Mouse (Mus musculus) kidney, adult 2 months (tissue): Measurements from ENCODE around the gene Galnt13. TPM values are rescaled to one million over a fixed set of nuclear protein-coding genes. Genes with fewer than 3 reads are reported as not detected.
"Not testable (repeated sequence)": the region's sequence is repeated elsewhere in the genome, so short reads cannot be mapped to it uniquely, and the experiment has no call there.

ENCODE experiments used
- DNase-seq: peaks from one replicate; pipeline ENCODE4 v3.0.0; 2021
- H3K27ac ChIP-seq: fragments of 200-500 bp; 2 replicates; pipeline ENCODE4 v1.5.1; 2012; ENCODE audit warnings: low read depth, low read length, control low read depth, inconsistent platforms; ENCODE audit not compliant: insufficient read depth
- H3K27me3 ChIP-seq: fragments of 200-500 bp; replicated peaks from 2 replicates; pipeline ENCODE4 v1.6.1; 2012; ENCODE audit warnings: mild to moderate bottlenecking, moderate library complexity, low read length, inconsistent platforms; ENCODE audit not compliant: control insufficient read depth, insufficient read depth
- H3K36me3 ChIP-seq: fragments of 200-500 bp; 2 replicates; pipeline ENCODE4 v1.6.1; 2012; ENCODE audit warnings: mild to moderate bottlenecking, moderate library complexity, low read length, inconsistent platforms; ENCODE audit not compliant: control insufficient read depth, insufficient read depth
- H3K4me1 ChIP-seq: fragments of 200-500 bp; 2 replicates; pipeline ENCODE4 v1.6.1; 2011; ENCODE audit warnings: low read length; ENCODE audit not compliant: control insufficient read depth, insufficient read depth
- H3K4me3 ChIP-seq: fragments of 200-500 bp; 2 replicates; pipeline ENCODE4 v1.5.1; 2011; ENCODE audit warnings: mild to moderate bottlenecking, low read depth, low read length, control low read depth; ENCODE audit not compliant: insufficient read depth
- CTCF ChIP-seq: fragments of 200-500 bp; conservative IDR thresholded peaks from 2 replicates; pipeline ENCODE4 v1.5.1; 2011; ENCODE audit warnings: low read depth, mild to moderate bottlenecking, control low read depth, low read length, moderate library complexity, mixed read lengths; ENCODE audit not compliant: insufficient read depth, insufficient read length
- POLR2A ChIP-seq: fragments of 200-500 bp; IDR thresholded peaks from one replicate; pipeline ENCODE4 v1.6.1; 2011; ENCODE audit warnings: low read depth, low read length, control low read depth
- WGBS: fragments of 180-500 bp; shearing (Covaris S2); methylation state at CpG from one replicate; pipeline ENCODE4 v1.1.7; 2018; 5-methylcytosine and 5-hydroxymethylcytosine counted together
- polyA plus RNA-seq: library from polyadenylated mRNA; depleted of rRNA; stranded (reverse); fragments of >200 nt; gene quantifications from 2 replicates; pipeline ENCODE4 v1.2.3, GENCODE M21; 2012

The Galnt13 gene
- polyA plus RNA-seq, 1 experiment = not detected

DNA sequence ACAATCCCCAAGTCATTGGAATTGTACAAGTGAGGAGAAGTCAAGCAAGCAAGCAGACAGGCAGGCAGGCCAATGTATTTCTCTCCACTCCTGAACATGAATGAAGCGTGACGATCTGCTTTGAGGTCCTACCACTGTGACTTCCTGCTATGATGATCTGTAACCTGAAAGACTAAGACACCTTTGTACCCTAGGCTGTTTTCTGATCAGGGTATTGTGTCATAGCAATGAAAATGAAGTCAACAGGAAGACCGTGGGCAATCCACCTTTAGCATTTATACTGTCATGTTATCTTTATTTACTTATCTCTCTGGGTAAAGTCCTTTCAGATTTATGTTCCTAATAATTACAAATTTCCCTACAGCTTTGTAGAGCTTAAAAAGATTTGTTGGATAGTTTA lies 500.3 kb downstream of the Galnt13 start:
- H3K4me3 ChIP-seq = no peak overlapping the region
- 81% methylated on average over 3 of the region's 3 CpGs for WGBS
- no peaks in the 10 kb centered on the region for H3K36me3 ChIP-seq
- H3K4me1 ChIP-seq = no peaks in the 10 kb centered on the region
- no peak overlapping the region for H3K27ac ChIP-seq
- H3K27me3 ChIP-seq = no peaks in the 10 kb centered on the region
- DNase-seq = no peak
- TF ChIP-seq CTCF (no peak), POLR2A (no peak)

DNA sequence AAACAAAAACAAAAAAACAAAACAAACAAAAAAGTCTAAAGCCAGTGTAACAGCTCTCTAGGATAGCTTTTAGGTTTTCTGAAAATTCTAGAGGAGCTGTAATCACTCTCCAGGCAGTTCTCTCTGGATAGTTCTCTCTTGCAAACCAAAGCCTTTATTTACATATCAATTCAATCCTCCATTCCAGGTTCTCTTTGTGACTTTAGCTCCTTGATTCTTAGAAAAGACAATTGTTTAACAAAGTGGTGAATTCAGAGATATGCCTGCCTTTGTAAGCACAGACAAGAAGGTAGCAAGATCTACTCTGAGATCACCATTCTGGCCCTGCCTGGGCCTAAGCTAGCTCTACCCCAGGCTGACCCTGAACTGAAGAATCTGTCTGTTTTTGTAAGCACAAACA lies 501.2 kb downstream of the Galnt13 start:
- Histone ChIP-seq H3K4me1 (no peaks in the 10 kb centered on the region), H3K27ac (no peak overlapping the region), H3K4me3 (no peak overlapping the region), H3K36me3 (no peaks in the 10 kb centered on the region), H3K27me3 (no peaks in the 10 kb centered on the region)
- DNase-seq = no peak
- TF ChIP-seq POLR2A (no peak), CTCF (no peak)

DNA sequence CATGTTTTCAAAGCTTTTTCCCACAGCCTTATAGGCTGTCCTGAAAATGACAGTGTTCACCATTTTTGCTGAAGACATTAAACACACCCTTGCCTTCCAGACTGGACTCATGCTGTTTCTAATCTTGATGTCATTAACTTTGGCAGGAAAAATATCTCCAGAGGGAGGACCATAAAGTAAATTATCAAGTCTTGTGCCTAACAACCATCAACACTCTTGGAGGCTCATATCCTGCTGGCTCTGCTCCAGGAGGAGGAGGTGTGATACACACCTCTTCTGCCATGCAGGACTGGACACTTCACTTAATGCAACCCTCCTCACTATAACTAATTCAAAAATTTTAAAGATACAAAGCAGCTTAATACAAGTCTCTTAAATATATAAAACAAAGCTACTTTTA lies 502.0 kb downstream of the Galnt13 start:
- DNase-seq = no peak
- Histone ChIP-seq H3K4me3 (no peak overlapping the region), H3K36me3 (no peaks in the 10 kb centered on the region), H3K27ac (no peak overlapping the region), H3K4me1 (no peaks in the 10 kb centered on the region), H3K27me3 (no peaks in the 10 kb centered on the region)
- TF ChIP-seq POLR2A (no peak), CTCF (no peak)

DNA sequence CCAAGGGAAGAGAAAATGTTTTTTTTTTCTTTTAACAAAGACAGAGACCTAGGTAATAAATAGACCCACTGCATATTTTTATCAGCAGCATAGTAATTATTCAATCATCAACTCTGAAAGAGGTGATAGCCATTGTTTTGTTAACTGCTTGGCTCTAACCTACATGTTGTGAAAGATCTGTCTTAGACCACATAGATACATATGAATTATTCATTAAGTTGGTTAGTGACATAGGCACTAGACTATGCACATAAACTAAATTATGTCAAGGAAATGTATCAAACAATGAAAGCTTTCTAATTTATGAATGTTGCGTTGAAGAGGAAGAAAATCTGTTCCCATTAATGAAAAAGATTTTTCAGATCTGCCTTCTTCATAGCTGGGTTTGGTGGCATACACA lies 507.3 kb downstream of the Galnt13 start:
- DNase-seq = no peak
- Histone ChIP-seq H3K27ac (no peak overlapping the region), H3K36me3 (no peaks in the 10 kb centered on the region), H3K4me3 (no peak overlapping the region), H3K27me3 (no peaks in the 10 kb centered on the region), H3K4me1 (no peaks in the 10 kb centered on the region)
- TF ChIP-seq CTCF (no peak), POLR2A (no peak)
- 85% methylated on average over 1 of the region's 1 CpGs for WGBS

DNA sequence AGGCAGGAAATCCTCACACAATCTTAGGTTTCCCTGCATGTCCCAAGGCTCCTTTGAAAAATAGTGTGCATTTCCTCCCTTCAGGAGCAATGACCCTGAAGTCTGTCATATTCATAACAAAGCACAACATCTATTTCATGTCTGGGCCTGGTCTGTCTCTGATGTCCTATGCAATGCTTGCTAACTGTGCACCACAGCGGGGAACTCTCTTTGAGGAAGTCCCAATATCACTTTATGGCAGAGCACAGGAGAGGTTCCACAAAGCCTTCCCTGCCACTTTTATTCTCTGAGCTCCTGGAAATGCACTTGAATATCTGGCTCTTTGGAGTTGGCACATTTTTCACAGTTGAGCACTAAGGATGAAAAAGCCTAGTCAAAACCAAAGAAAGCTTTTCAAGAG lies 547.7 kb downstream of the Galnt13 start:
- WGBS = 84% methylated on average over 1 of the region's 1 CpGs
- DNase-seq = no peak

DNA sequence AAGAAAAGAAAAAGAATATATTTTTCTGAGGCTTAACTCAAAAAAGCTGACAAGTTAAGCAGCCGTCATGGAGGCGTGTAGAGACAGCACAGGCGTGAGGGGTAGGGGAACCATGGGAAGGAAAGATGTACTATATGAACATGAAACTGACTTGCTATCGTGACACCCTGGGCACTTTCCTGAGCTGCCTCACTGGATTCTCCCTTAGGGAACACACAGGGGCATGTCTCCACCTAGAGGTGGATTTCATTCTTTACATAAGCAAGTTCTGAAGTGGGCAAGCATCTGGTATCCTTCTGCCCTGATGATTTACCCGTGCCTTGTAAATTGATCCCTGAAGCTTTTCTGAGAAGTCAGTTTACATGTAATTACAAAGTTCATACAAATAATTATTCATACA lies 586.4 kb downstream of the Galnt13 start:
- not testable (repeated sequence) for H3K36me3 ChIP-seq, H3K27ac ChIP-seq, H3K27me3 ChIP-seq, H3K4me1 ChIP-seq, DNase-seq, H3K4me3 ChIP-seq
- WGBS = no CpG with 5 or more reads among the region's 5 CpGs

More for the DNA sequence above, 547.7 kb downstream of the Galnt13 start:
- H3K4me1 ChIP-seq = no peaks in the 10 kb centered on the region
- no peak overlapping the region for H3K27ac ChIP-seq
- no peak overlapping the region for H3K4me3 ChIP-seq
- no peaks in the 10 kb centered on the region for H3K27me3 ChIP-seq
- H3K36me3 ChIP-seq = no peaks in the 10 kb centered on the region
- no peak for TF ChIP-seq CTCF
- no peak for TF ChIP-seq POLR2A

DNA sequence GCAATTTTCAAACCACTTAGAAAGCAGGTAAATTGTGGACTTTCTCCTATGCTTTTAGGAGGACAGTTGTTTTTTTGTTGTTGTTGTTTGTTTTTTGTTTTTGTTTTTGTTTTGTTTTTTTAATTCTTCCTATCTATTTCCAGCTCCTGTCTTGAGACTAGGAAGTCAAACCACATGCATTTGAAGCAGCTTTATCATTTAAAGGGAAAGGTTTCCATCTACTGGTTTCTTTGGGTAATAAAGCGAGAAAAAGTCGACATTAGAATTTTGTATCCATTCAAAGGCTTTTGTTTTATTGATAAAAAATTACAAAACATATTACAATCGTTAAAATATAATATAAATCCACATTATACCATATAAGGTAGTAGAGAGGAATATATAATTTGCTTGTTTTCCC lies 598.5 kb downstream of the Galnt13 start:
- Histone ChIP-seq H3K27me3 (no peaks in the 10 kb centered on the region), H3K4me3 (no peak overlapping the region)
- no peak for DNase-seq

DNA sequence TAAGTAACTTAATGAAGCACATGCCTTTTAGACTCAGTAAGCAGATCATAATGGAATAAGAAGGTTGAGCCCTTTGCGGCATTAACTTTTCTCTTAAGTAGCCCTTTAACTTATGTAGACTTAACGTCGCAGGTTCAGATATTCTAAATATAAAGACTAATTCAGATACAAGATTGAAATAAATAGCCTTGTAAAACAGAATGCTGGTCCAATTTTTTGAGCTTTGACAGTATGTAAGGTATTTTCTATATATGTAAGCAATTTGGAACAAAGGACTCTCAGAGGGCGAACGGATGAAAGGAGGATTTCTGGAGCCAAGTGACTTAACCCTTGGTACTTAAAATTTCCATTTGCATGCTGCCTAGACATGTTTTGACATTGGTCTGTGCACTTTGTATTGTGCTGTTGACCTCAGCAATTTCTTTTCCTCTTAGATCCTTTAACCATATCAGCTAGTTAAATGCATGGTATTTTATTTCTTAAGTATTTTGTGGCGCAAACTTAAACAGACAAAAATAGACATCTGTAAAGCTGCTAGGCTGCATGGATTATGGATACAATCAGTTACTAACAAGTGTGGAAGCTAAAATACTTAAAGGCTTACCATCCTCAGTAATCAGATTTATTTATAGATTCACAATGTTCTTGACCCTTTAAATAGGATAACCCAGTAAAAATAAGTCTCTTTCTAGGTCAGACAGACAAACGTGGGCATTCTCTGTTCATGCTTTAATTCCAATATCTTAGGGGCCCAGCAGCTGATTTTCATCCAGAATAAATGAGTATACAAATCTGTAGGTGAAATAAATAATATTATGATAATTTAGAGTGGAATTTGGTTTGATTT lies 629.6 kb downstream of the Galnt13 start:
- no peak for DNase-seq
- H3K4me1 ChIP-seq = no peaks in the 10 kb centered on the region
- no peak overlapping the region for H3K27ac ChIP-seq
- H3K27me3 ChIP-seq = no peaks in the 10 kb centered on the region
- no peaks in the 10 kb centered on the region for H3K36me3 ChIP-seq
- TF ChIP-seq CTCF = no peak
- TF ChIP-seq POLR2A = no peak
- H3K4me3 ChIP-seq = no peak overlapping the region
- WGBS = 85% methylated on average over 7 of the region's 7 CpGs

More for the DNA sequence above, 598.5 kb downstream of the Galnt13 start:
- WGBS = 56% methylated on average over 3 of the region's 3 CpGs
- H3K27ac ChIP-seq = no peak overlapping the region
- H3K4me1 ChIP-seq = no peaks in the 10 kb centered on the region
- TF ChIP-seq POLR2A (no peak), CTCF (no peak)
- H3K36me3 ChIP-seq = no peaks in the 10 kb centered on the region
